Mouse (Mus musculus): Measurements from ENCODE around the gene Grrp1.

DNA sequence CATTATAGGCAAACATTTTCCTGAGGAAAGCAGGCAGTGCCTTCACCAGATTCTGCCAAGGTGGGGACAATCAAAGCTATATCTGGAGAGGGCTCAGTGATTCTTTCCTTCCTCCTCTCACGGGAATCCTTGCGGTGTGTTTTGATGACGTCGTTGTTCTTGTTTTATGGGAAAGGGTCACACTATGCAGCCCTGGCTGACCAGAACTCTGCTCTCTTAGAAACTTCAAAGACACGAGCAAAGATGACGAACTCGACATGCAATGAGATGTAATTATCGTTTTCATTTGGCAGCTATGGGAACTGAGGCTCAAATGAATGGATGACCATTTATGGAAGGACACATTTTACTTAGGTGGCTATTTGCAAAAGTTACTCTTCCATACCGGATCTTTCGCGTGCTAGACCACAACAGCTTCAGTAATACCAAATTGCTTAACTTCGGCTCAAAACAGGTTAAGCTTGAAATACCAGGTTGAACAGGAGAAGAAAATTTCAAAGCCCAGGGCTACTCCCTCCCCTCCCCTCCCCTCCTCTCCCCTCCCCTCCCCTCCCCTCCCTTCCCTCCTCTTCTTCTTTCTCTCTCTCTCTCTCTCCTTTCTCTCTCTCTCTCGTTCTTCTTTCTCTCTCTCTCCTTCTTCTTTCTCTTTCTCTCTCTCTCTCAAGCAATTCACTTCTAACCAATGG lies 19.0 kb upstream of the Grrp1 start:
- TF ChIP-seq CTCF (conservative IDR thresholded peaks at IDR 0.05; ENCODE audit: insufficient read depth, insufficient read length, low read depth, low read length) (no peak), POLR2A (IDR thresholded peaks at IDR 0.05; ENCODE audit: low read depth, low read length) (no peak)
